Mouse (Mus musculus): ENCODE measurements around the gene Sgca. TPM values are rescaled to one million over a fixed set of nuclear protein-coding genes. Genes with fewer than 3 reads are reported as not detected.
A peak's percentile ranks its signal among the peaks of the same experiment; 100 is the strongest.
"Not testable (repeated sequence)": the region's sequence is repeated elsewhere in the genome, so short reads cannot be mapped to it uniquely, and the experiment has no call there.

The Sgca gene
- polyA plus RNA-seq (2015; fragmentation: Nextera tagmentation; extraction: Ambion mirVana) = 0.19 TPM in 1 of 2 replicates, not detected in the other

- H3K4me3 ChIP-seq (replicated peaks) = no peak within 1 kb of the TSS
- H3K9ac ChIP-seq = no peak within 1 kb of the TSS
- H3K27ac ChIP-seq = no peak within 1 kb of the TSS
- H3K27me3 ChIP-seq (replicated peaks) = no peaks in the 10 kb centered on the region
- ATAC-seq = no peak
- WGBS = 68% methylated on average over 5 of the region's 5 CpGs
- no peaks in the 10 kb centered on the region for H3K36me3 ChIP-seq
- H3K4me1 ChIP-seq (replicated peaks) = 0 out of 2 replicates have a peak, but pooled peaks cover 5% of the 10 kb centered on the region
- H3K4me2 ChIP-seq (replicated peaks) = no peak within 1 kb of the TSS
- H3K9me3 ChIP-seq = no peaks in the 10 kb centered on the region
Measured at GRCm38 (mm10) chr11:94976199-94976598, at the start of gene Sgca. Sgca (minus strand) TSS chr11:94976327.

- Histone ChIP-seq H3K36me3 (peaks cover 7% of the 10 kb centered on the region), H3K27ac (no peak overlapping the region), H3K4me2 (replicated peaks) (no peak overlapping the region), H3K9me3 (no peaks in the 10 kb centered on the region), H3K4me1 (replicated peaks) (0 out of 2 replicates have a peak, but pooled peaks cover 3% of the 10 kb centered on the region), H3K4me3 (replicated peaks) (no peak overlapping the region), H3K9ac (no peak overlapping the region), H3K27me3 (replicated peaks) (no peaks in the 10 kb centered on the region)
- WGBS = 83% methylated on average over 11 of the region's 11 CpGs
- no peak for ATAC-seq
Measured at GRCm38 (mm10) chr11:95025227-95026012, 49.3 kb upstream of the Sgca start.

- Histone ChIP-seq H3K27ac (no peak overlapping the region), H3K4me1 (replicated peaks) (0 out of 2 replicates have a peak, but pooled peaks cover 3% of the 10 kb centered on the region), H3K9ac (no peak overlapping the region), H3K27me3 (replicated peaks) (no peaks in the 10 kb centered on the region), H3K9me3 (no peaks in the 10 kb centered on the region), H3K4me3 (replicated peaks) (no peak overlapping the region), H3K4me2 (replicated peaks) (no peak overlapping the region), H3K36me3 (peaks cover 7% of the 10 kb centered on the region)
- WGBS = 73% methylated on average over 29 of the region's 29 CpGs
- no peak for ATAC-seq
Measured at GRCm38 (mm10) chr11:95024439-95025184, 48.5 kb upstream of the Sgca start.

- Histone ChIP-seq H3K9ac (no peak overlapping the region), H3K4me2 (replicated peaks) (no peak overlapping the region), H3K27ac (no peak overlapping the region), H3K36me3 (peaks cover 7% of the 10 kb centered on the region), H3K4me3 (replicated peaks) (no peak overlapping the region), H3K27me3 (replicated peaks) (no peaks in the 10 kb centered on the region), H3K4me1 (replicated peaks) (0 out of 2 replicates have a peak, but pooled peaks cover 3% of the 10 kb centered on the region), H3K9me3 (no peaks in the 10 kb centered on the region)
- ATAC-seq = no peak
- WGBS = 91% methylated on average over 9 of the region's 9 CpGs
Measured at GRCm38 (mm10) chr11:95023481-95023880, 47.4 kb upstream of the Sgca start.

GRCm38 (mm10) chr11:95022237-95022992 lies 46.3 kb upstream of the Sgca start:
- Histone ChIP-seq H3K27me3 (replicated peaks) (no peaks in the 10 kb centered on the region), H3K27ac (no peak overlapping the region), H3K9me3 (no peaks in the 10 kb centered on the region), H3K9ac (no peak overlapping the region), H3K4me3 (replicated peaks) (no peak overlapping the region), H3K4me1 (replicated peaks) (0 out of 2 replicates have a peak, but pooled peaks cover 3% of the 10 kb centered on the region), H3K4me2 (replicated peaks) (no peak overlapping the region), H3K36me3 (peaks cover 7% of the 10 kb centered on the region)
- WGBS = 75% methylated on average over 10 of the region's 10 CpGs
- no peak for ATAC-seq

- Histone ChIP-seq H3K9me3 (no peaks in the 10 kb centered on the region), H3K4me2 (replicated peaks) (no peak overlapping the region), H3K36me3 (no peaks in the 10 kb centered on the region), H3K27me3 (replicated peaks) (no peaks in the 10 kb centered on the region), H3K4me1 (replicated peaks) (peaks cover 5% of the 10 kb centered on the region; the same call in 1 of the 2 replicates), H3K9ac (no peak overlapping the region), H3K27ac (no peak overlapping the region), H3K4me3 (replicated peaks) (no peak overlapping the region)
- ATAC-seq = no peak
- 74% methylated on average over 3 of the region's 3 CpGs for WGBS
Measured at GRCm38 (mm10) chr11:95015484-95015883, 39.4 kb upstream of the Sgca start.

- Histone ChIP-seq H3K27me3 (replicated peaks) (no peaks in the 10 kb centered on the region), H3K36me3 (no peaks in the 10 kb centered on the region), H3K9me3 (no peaks in the 10 kb centered on the region), H3K4me3 (replicated peaks) (no peak overlapping the region), H3K4me2 (replicated peaks) (no peak overlapping the region), H3K27ac (no peak overlapping the region), H3K9ac (no peak overlapping the region), H3K4me1 (replicated peaks) (peaks cover 19% of the 10 kb centered on the region)
- no peak for ATAC-seq
- WGBS = 46% methylated on average over 3 of the region's 3 CpGs
Measured at GRCm38 (mm10) chr11:95012487-95012886, 36.4 kb upstream of the Sgca start.

- H3K4me3 ChIP-seq (replicated peaks) = no peak overlapping the region
- peak overlapping the region; percentile 76 for H3K4me2 ChIP-seq (replicated peaks)
- H3K27ac ChIP-seq = 0 out of 2 replicates have a peak overlapping the region, but pooled peaks have one; percentile 6
- peak; percentile 57; the same call in 1 of the 2 replicates for ATAC-seq
- peaks cover 24% of the 10 kb centered on the region for H3K4me1 ChIP-seq (replicated peaks)
- 0 out of 2 replicates have a peak overlapping the region, but pooled peaks have one; percentile 8 for H3K9ac ChIP-seq
- 48% methylated on average over 3 of the region's 3 CpGs for WGBS
- no peaks in the 10 kb centered on the region for H3K9me3 ChIP-seq
- H3K27me3 ChIP-seq (replicated peaks) = no peaks in the 10 kb centered on the region
- no peaks in the 10 kb centered on the region for H3K36me3 ChIP-seq
Measured at GRCm38 (mm10) chr11:95012075-95012474, 35.9 kb upstream of the Sgca start.

- ATAC-seq = no peak
- Histone ChIP-seq H3K4me1 (replicated peaks) (peaks cover 28% of the 10 kb centered on the region), H3K4me2 (replicated peaks) (peak overlapping the region; percentile 76), H3K27ac (no peak overlapping the region), H3K9me3 (no peaks in the 10 kb centered on the region), H3K27me3 (replicated peaks) (no peaks in the 10 kb centered on the region), H3K36me3 (no peaks in the 10 kb centered on the region), H3K9ac (peak overlapping the region; percentile 20), H3K4me3 (replicated peaks) (peak overlapping the region; percentile 63)
- 38% methylated on average over 1 of the region's 1 CpGs for WGBS
Measured at GRCm38 (mm10) chr11:95011416-95011815, 35.3 kb upstream of the Sgca start.

- WGBS = 10% methylated on average over 4 of the region's 4 CpGs
- Histone ChIP-seq H3K4me3 (replicated peaks) (peak overlapping the region; percentile 63), H3K4me2 (replicated peaks) (peak overlapping the region; percentile 76), H3K4me1 (replicated peaks) (peaks cover 33% of the 10 kb centered on the region), H3K9ac (0 out of 2 replicates have a peak overlapping the region, but pooled peaks have one; percentile 20)
- H3K9me3 ChIP-seq; H3K27ac ChIP-seq; H3K36me3 ChIP-seq; H3K27me3 ChIP-seq (replicated peaks); ATAC-seq: not testable (repeated sequence)
Measured at GRCm38 (mm10) chr11:95010841-95011403, 34.8 kb upstream of the Sgca start.

GRCm38 (mm10) chr11:95010141-95010739 lies 34.1 kb upstream of the Sgca start:
- Histone ChIP-seq H3K4me2 (replicated peaks) (peak overlapping the region; percentile 76), H3K27me3 (replicated peaks) (no peaks in the 10 kb centered on the region), H3K4me1 (replicated peaks) (peaks cover 33% of the 10 kb centered on the region), H3K9ac (peak overlapping the region; percentile 77), H3K27ac (peak overlapping the region; percentile 88), H3K36me3 (no peaks in the 10 kb centered on the region), H3K9me3 (no peaks in the 10 kb centered on the region), H3K4me3 (replicated peaks) (peak overlapping the region; percentile 63)
- no peak for ATAC-seq
- 2% methylated on average over 38 of the region's 40 CpGs for WGBS

All from intestine, embryonic 15.5 days (tissue).